Mouse (Mus musculus): Measurements from ENCODE around the gene Cmtm2b.

Cmtm2b gene

DNA sequence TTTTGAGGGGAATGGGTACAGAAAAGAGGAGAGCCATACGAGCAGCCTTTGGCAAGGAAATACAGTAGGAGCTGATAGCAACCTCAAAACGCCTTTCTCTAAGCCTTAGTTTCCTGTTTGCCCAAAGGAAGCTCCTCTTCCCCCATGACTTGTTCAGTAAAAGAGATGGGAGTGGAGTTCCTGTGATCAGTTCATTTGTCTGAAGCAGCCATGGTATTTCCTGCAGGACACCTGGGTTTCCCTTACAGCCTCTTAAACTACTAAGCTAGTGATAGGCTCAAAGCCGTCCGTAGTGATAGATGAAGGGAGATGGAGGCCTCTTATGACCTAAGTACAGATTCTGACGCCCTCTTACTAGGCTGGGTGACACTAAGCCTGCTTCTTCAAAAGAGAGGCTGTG lies 20.4 kb downstream of the Cmtm2b start:
- no peak for DNase-seq (ENCODE audit: low spot score)

- peak; percentile 75 for DNase-seq (ENCODE audit: low spot score)
These were observed 21.9 kb downstream of the Cmtm2b start for GRCm38 (mm10) chr8:104343957-104344356.

DNA sequence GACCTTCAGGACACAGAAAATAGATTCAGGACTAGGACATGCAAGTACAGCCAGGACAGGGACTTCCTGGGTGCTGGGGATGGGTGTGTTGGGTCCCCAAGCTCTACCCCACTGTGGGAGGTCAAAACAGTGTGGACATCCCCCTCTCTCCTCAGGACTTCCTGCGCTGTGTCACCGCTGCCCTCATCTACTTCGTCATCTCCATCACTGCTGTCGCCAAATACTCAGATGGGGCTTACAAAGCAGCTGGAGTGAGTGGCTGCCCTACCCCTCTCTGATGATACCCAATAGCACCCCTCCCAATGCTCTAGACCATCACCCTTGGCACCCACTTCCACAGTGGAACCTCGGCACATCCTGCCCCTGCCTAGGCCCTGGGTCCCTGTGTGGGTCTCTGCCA lies 22.6 kb downstream of the Cmtm2b start:
- no peak for DNase-seq (ENCODE audit: low spot score)

GRCm38 (mm10) chr8:104346706-104347105 lies 24.7 kb downstream of the Cmtm2b start:
- DNase-seq (ENCODE audit: low spot score) = no peak

DNA sequence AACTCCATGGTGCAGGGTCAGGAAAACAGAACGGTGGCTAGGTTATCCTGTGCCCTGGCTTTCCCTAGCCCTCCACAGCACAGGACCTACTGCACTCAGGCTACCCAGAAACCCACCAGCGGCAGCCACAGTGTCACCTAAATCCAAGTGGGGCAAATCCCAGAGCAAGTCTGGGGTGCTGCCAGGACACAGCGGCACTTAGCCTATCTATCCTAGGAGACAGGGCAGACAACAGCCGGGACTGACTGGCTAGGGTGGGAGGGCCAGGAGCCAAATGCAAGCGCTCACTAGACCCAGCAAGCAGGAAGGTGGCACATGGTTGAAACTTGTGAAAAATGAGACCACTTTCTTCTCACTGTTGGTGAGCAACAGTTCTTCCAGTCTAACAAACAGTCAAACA lies 26.9 kb downstream of the Cmtm2b start:
- no peak for DNase-seq (ENCODE audit: low spot score)

DNA sequence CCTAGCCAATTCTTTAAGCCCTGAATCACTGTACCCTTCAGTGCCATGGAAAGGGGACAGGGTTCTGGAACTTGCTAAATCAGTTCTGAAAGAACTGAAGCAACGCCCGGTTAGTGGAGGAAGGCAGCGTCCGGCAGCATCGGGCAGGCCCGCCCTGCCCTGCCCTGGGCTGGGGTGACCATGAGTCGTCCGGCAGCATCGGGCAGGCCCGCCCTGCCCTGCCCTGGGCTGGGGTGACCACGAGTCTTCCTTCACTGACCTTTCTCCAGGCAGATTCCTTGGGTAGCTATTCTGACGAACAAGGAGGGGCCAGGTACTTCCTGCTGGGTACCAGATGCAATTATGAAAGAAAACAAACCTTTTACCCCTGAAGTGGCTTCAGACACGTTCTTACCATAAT lies 28.0 kb downstream of the Cmtm2b start:
- DNase-seq (ENCODE audit: low spot score) = no peak

DNA sequence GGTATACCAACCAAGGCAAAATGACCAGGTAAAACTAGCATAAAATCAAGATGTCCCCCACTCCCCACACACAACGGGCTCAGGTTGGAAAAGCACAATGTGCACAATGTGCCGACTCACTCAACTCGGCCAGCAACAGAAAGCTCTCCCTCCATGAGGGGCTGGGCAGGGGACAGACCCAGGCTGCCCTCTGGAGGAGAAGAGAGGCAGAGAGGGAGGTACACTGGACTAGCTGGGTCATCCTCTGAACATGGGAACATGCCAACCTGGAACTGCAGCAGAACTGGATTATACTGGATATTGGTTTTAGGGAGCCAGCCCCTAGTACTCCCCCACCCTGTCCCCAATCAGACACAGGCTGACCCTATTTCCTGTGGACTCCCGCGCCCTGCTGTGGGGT lies 31.2 kb downstream of the Cmtm2b start:
- no peak for DNase-seq (ENCODE audit: low spot score)

DNA sequence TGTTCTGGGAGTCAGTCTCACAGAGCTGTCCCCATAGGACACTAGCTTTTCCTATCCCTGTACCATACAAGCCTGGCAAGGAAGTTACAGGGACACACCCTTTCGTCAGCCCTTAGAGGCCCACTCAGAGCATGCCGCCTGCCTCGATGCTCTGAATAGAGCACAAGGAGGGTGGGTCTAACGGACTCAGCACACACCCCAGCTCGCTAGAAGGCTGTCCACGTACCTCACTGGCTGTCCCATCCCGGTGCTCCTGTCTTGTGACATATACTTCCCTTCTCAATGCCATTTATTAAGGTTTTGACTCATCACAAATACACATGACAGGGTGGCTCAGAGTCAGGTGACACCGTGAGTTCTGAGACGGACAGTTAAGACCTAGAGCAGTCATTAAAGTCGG lies 32.5 kb downstream of the Cmtm2b start:
- no peak for DNase-seq (ENCODE audit: low spot score)

GRCm38 (mm10) chr8:104358637-104359036 lies 36.6 kb downstream of the Cmtm2b start:
- no peak for DNase-seq (ENCODE audit: low spot score)

GRCm38 (mm10) chr8:104359778-104360456 lies 37.9 kb downstream of the Cmtm2b start:
- peak; percentile 58 for DNase-seq (ENCODE audit: low spot score)

- no peak for DNase-seq (ENCODE audit: low spot score)
These were observed 43.7 kb downstream of the Cmtm2b start for GRCm38 (mm10) chr8:104365695-104366094.

- DNase-seq (ENCODE audit: low spot score) = no peak
These were observed 45.4 kb downstream of the Cmtm2b start for GRCm38 (mm10) chr8:104367398-104367797.

GRCm38 (mm10) chr8:104369591-104369990 lies 47.6 kb downstream of the Cmtm2b start:
- DNase-seq (ENCODE audit: low spot score) = no peak

GRCm38 (mm10) chr8:104370071-104370470 lies 48.0 kb downstream of the Cmtm2b start:
- no peak for DNase-seq (ENCODE audit: low spot score)

GRCm38 (mm10) chr8:104371121-104371520 lies 49.1 kb downstream of the Cmtm2b start:
- DNase-seq (ENCODE audit: low spot score) = no peak

DNA sequence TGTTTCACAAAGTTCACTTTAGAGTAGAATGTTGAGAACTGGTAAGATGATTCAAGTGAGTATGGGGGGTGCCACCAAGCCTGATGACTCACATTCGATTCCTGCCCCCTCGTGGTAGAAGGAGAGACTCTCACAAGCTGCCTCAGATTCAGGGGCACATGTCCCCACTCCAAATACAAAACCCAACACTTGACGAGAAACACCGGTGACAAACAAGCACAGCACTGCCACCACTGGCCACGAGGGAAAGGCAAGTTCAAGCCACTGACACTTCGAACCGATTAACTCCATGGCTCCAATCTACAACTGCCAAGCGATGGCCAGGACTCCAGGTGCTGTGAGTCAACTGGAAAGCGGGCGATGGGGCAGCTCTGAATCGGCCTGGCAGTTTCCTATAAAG lies 51.7 kb downstream of the Cmtm2b start:
- DNase-seq (ENCODE audit: low spot score) = no peak

DNA sequence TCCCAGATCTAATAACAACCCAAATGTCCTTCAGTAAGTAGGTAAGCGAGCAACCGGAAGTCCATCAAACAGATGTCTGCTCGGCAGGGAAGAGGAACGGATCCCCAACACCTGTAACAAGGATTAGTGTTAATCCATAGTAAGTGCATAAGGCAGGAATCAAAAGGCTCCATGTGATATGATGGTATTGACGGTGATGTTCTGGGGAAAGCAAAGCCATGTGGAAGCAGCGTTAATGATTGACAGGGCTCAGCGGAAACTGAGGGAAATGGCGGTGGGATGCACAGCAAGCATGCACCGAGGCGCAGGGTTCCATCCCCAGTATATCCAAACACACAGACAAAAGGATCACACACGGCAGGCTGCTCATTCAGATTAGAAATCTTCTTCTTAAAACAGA lies 52.2 kb downstream of the Cmtm2b start:
- no peak for DNase-seq (ENCODE audit: low spot score)

DNA sequence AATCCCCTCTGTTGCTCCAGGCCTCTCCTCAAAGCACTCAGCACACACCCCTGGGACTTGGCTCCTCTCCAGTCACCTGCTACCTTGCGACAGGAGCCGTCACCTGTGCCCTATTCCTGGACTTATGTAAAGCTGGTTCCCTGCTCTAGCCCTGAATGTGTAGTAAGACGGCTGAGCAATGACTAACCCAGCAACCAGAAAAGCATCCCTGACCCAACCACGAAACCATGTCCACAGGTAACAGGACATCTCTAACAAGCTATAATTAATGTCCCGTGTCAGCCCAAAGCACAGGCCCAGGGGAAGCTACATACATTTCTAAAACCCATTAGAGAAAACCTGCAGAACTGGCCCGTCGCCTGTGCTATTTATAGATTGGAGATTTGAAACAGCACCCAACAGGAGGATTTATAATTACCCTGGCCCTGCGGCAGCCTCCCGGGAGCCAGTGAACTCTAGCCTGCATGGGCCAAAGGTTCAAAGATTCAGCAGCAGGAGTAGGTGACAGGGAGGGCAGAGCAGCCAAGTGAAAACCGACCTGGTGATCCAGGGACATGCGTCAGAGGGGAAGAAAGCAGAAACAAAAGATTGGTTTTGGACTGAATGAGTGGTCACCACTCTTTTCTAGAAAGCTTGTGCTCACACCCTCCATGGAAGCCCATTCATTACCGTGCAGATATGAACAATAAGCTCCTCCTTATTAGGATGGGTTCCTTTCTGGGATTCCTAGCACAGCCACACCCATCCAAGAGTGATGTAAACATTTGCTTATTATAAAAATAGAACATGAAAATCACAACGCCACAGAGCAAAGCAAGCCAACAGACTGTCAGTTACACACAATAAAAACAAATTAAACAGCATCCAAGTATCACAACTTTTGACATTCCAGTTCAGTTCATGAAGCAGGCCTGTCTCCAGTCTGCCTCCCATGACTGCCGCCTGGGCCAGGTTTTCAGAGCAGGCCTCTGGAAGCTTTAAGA lies 53.1 kb downstream of the Cmtm2b start:
- peak; percentile 85 for DNase-seq (ENCODE audit: low spot score)

DNA sequence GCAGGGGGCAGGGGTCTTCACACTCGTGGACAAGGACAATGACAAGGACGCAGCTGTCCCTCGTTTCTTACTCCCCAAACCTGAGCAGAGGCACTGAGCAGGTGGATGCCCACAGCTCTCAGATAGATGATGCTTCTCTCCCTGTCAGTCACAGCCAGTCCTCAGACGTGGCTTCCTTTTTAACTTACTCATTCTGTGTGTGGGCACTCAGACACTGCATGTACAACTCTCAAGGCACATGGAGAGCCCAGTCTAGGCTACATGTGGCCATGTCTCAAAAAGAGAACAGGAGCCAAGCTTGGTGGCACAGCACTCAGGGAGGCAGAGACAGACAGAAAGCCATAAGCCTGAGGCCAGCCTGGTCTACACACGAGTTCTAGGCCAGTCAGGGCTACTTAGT lies 53.9 kb downstream of the Cmtm2b start:
- DNase-seq (ENCODE audit: low spot score) = no peak

DNA sequence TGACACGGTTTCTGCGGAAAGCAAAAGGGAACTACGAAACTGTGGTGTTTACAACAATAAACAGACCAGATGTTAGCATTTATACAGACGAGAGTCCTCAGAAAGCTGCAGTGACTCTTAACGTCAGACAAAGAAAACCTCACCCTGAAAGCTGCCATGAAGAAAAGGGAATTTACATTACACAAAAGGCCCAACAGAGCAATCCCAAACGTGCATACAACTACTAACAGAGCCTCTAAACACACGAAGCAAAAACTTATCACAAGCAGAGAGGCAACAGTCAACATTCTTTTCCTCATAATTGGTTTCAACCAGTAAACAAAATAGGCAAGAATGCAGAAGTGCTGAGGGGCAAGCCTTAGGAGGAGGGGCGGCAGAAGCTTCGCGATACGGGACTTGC lies 54.6 kb downstream of the Cmtm2b start:
- no peak for DNase-seq (ENCODE audit: low spot score)

DNA sequence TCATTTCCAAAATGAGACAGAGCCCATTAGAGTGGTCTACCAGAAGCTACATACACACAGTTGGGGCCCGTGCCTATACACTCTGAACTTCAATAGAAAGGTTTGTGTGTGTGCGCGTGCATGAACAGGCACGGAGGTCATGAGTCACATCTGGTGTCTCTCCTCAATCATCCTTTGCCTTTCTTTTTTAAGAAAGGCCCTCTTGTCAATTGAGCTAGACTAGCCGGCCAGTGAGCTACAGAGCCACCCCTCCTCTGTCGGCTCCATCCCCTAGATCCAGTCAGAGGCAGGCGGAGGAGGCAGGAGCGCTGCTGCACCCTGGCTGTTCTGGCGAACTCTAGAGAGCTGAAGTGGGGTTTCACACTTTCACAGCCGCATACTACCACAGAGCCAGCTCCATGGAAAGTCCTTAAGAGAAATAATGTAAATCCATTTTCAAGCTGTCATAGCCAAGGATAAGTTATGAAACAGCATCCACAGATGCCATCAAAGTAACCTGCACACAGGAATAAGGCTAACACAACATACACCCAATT lies 57.3 kb downstream of the Cmtm2b start:
- DNase-seq (ENCODE audit: low spot score) = no peak

DNA sequence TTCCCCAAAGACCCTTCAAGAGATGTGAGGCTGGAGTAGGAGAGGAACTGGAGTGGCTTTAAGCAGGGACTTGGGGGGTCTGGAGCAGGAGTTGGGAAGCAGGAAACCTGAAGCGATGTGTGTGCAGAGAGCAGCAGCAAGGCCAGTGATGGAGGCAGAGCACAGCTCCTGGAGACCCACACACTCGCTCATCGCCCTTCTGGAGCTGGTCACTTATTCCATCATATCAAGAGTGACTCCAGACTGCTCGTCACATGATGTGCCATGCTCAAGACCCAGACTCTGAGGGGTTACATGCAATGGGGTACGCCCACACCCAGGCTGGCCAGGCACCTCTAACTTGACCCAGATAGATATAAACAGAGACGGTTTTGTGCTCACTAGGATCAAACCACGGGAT lies 58.2 kb downstream of the Cmtm2b start:
- no peak for DNase-seq (ENCODE audit: low spot score)

Data from yolk sac, embryonic 10.5 days (tissue).